ENCODE assay signal across 8 mouse cellular contexts in the genomic region with DNA sequence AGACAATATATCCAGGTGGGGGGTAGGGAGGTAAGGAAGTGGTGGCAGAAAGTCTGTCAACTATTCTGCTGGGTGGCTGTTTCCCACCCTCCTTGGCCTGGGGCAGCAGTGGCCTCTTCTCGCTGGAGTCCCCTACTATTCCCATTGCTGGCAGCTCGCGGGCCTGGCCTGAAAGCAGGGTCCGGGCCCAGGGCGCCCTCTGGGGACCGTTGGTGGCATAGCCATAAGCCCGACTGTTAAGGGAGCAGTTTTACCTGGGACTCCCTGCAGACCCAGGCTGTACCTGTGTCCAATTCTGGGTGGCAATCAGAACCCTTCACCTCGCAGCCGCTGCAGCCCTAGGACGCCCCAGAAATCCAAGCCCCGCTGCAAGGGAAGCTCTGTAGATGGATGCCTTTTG. TPM values are rescaled to one million over a fixed set of nuclear protein-coding genes. Genes with fewer than 3 reads are reported as not detected.
A peak's percentile ranks its signal among the peaks of the same experiment; 100 is the strongest.
DNase-seq lines count a peak whose midpoint lies in the region; ATAC-seq and TF ChIP-seq lines count a peak whose summit lies in the region.

No protein-coding gene starts in this region.

- H3K27ac ChIP-seq in layer of hippocampus, adult 2 months, result no peak overlapping the region
- no peak overlapping the region for H3K27ac ChIP-seq in forebrain, embryonic 14.5 days (ENCODE audit: low read depth, low read length)
- H3K27ac ChIP-seq in hindbrain, embryonic 12.5 days, result no peak overlapping the region
- no peak overlapping the region for H3K27ac ChIP-seq in limb, embryonic 14.5 days (replicated peaks; ENCODE audit: low read depth, low read length)
- no peak overlapping the region for H3K27ac ChIP-seq in midbrain, postnatal 0 days (ENCODE audit: low read depth, low read length)

- no peak overlapping the region for H3K4me3 ChIP-seq in layer of hippocampus, adult 2 months
- 0 out of 2 replicates have a peak overlapping the region, but pooled peaks have one; percentile 14 for H3K4me3 ChIP-seq in forebrain, embryonic 14.5 days (ENCODE audit: low read depth, low read length)
- 0 out of 2 replicates have a peak overlapping the region, but pooled peaks have one; percentile 10 for H3K4me3 ChIP-seq in hindbrain, embryonic 12.5 days
- H3K4me3 ChIP-seq in limb, embryonic 14.5 days (replicated peaks; ENCODE audit: low read length), result peak overlapping the region; percentile 34; the same call in 1 of the 2 replicates
- H3K4me3 ChIP-seq in midbrain, postnatal 0 days (ENCODE audit: low read depth, low read length), result 0 out of 2 replicates have a peak overlapping the region, but pooled peaks have one; percentile 11

- no peak overlapping the region for H3K9ac ChIP-seq in forebrain, embryonic 14.5 days (ENCODE audit: low read length)
- no peak overlapping the region for H3K9ac ChIP-seq in hindbrain, embryonic 12.5 days
- H3K9ac ChIP-seq in limb, embryonic 14.5 days (ENCODE audit: low read depth, low read length, severe bottlenecking), result no peak overlapping the region
- no peak overlapping the region for H3K9ac ChIP-seq in midbrain, postnatal 0 days (replicated peaks; ENCODE audit: low read length, poor library complexity, severe bottlenecking)

- TF ChIP-seq CTCF in layer of hippocampus, adult 2 months (conservative IDR thresholded peaks at IDR 0.05), result peak; percentile 87
- peak; percentile 72 for TF ChIP-seq CTCF in midbrain, postnatal 0 days (IDR thresholded peaks at IDR 0.05)

- H3K27me3 ChIP-seq in forebrain, embryonic 14.5 days (replicated peaks; ENCODE audit: control insufficient read depth, insufficient read depth, low read length), result peaks cover 58% of the 10 kb centered on the region
- peaks cover 67% of the 10 kb centered on the region for H3K27me3 ChIP-seq in hindbrain, embryonic 12.5 days
- H3K27me3 ChIP-seq in limb, embryonic 14.5 days (ENCODE audit: control insufficient read depth, insufficient read depth, low read length), result peaks cover 68% of the 10 kb centered on the region
- H3K27me3 ChIP-seq in midbrain, postnatal 0 days (ENCODE audit: insufficient read depth, low read length), result peaks cover 61% of the 10 kb centered on the region

- peak; percentile 22 to 60 for DNase-seq in layer of hippocampus, adult 2 months (ENCODE audit: low spot score in 2 of 2)
- no peak for DNase-seq in layer of hippocampus, adult 9-11 months
- DNase-seq in adrenal gland, postnatal 25 days, result peak; percentile 57
- DNase-seq in forebrain, embryonic 14.5 days (ENCODE audit: low spot score), result peak; percentile 66
- DNase-seq in limb, embryonic 14.5 days (ENCODE audit: low spot score), result no peak
- DNase-seq in midbrain, postnatal 0 days (ENCODE audit: low spot score), result peak; percentile 64
- DNase-seq in c-Kit-positive CD71-positive TER-119-positive erythroid progenitor cells, embryonic 14.5 days (ENCODE audit: low spot score), result no peak

- WGBS in forebrain, embryonic 14.5 days, result 2% methylated on average over 11 of the region's 11 CpGs
- WGBS in hindbrain, embryonic 12.5 days, result 0% methylated on average over 11 of the region's 11 CpGs
- 3% methylated on average over 11 of the region's 11 CpGs for WGBS in limb, embryonic 14.5 days
- WGBS in midbrain, postnatal 0 days, result 3% methylated on average over 11 of the region's 11 CpGs

- H3K9me3 ChIP-seq in forebrain, embryonic 14.5 days (replicated peaks; ENCODE audit: control insufficient read depth, low read length), result no peaks in the 10 kb centered on the region
- no peaks in the 10 kb centered on the region for H3K9me3 ChIP-seq in hindbrain, embryonic 12.5 days (replicated peaks)
- no peaks in the 10 kb centered on the region for H3K9me3 ChIP-seq in limb, embryonic 14.5 days (ENCODE audit: control insufficient read depth, low read length)
- H3K9me3 ChIP-seq in midbrain, postnatal 0 days (ENCODE audit: low read length), result no peaks in the 10 kb centered on the region

- H3K36me3 ChIP-seq in forebrain, embryonic 14.5 days (ENCODE audit: control insufficient read depth, insufficient read depth, low read length), result no peaks in the 10 kb centered on the region
- H3K36me3 ChIP-seq in hindbrain, embryonic 12.5 days, result no peaks in the 10 kb centered on the region
- no peaks in the 10 kb centered on the region for H3K36me3 ChIP-seq in limb, embryonic 14.5 days (ENCODE audit: control insufficient read depth, insufficient read depth, low read length)
- H3K36me3 ChIP-seq in midbrain, postnatal 0 days (ENCODE audit: insufficient read depth, low read length), result no peaks in the 10 kb centered on the region

- peak; percentile 81 for ATAC-seq in forebrain, embryonic 14.5 days
- ATAC-seq in hindbrain, embryonic 12.5 days (ENCODE audit: low FRiP score), result peak; percentile 76
- peak; percentile 29; the same call in 1 of the 2 replicates for ATAC-seq in limb, embryonic 14.5 days (ENCODE audit: low FRiP score, low read depth)
- ATAC-seq in midbrain, postnatal 0 days (ENCODE audit: low FRiP score), result peak; percentile 47; the same call in 1 of the 2 replicates

- peak overlapping the region; percentile 36; the same call in 1 of the 2 replicates for H3K4me2 ChIP-seq in forebrain, embryonic 14.5 days (ENCODE audit: low read length)
- H3K4me2 ChIP-seq in hindbrain, embryonic 12.5 days (replicated peaks), result peak overlapping the region; percentile 44
- H3K4me2 ChIP-seq in limb, embryonic 14.5 days (replicated peaks; ENCODE audit: low read depth, low read length, severe bottlenecking), result peak overlapping the region; percentile 69
- 0 out of 2 replicates have a peak overlapping the region, but pooled peaks have one; percentile 4 for H3K4me2 ChIP-seq in midbrain, postnatal 0 days (ENCODE audit: low read depth, low read length, poor library complexity, severe bottlenecking)

- TF ChIP-seq POLR2A in limb, embryonic 14.5 days (IDR thresholded peaks at IDR 0.05; ENCODE audit: borderline replicate concordance, extremely low read depth, insufficient read depth, insufficient read length), result no peak

- H3K4me1 ChIP-seq in forebrain, embryonic 14.5 days (ENCODE audit: control insufficient read depth, insufficient read depth, low read length), result no peaks in the 10 kb centered on the region; the same call in 1 of the 2 replicates
- peaks cover 12% of the 10 kb centered on the region for H3K4me1 ChIP-seq in hindbrain, embryonic 12.5 days
- H3K4me1 ChIP-seq in limb, embryonic 14.5 days (ENCODE audit: control insufficient read depth, insufficient read depth, low read length), result peaks cover 22% of the 10 kb centered on the region
- H3K4me1 ChIP-seq in midbrain, postnatal 0 days (ENCODE audit: insufficient read depth, low read length), result no peaks in the 10 kb centered on the region

RNA-seq across cellular contexts. Expression of gene Tbx18, which starts 9.6 kb away (rescaled TPM):
- 1 to 10 TPM; 1.3 to 1.8 TPM for total RNA-seq in layer of hippocampus, adult 2 months (2021)
- 1.2 and 1.8 TPM in 2 replicates for total RNA-seq in adrenal gland, postnatal 25 days (2021)
- polyA plus RNA-seq in forebrain, embryonic 14.5 days (2014; fragmentation: Nextera tagmentation; extraction: Ambion mirVana), result 2.6 and 2.7 TPM in 2 replicates
- polyA plus RNA-seq in hindbrain, embryonic 12.5 days (2016; fragmentation: Nextera tagmentation; extraction: Ambion mirVana), result 4.1 and 6.2 TPM in 2 replicates
- 30.8 and 37.8 TPM in 2 replicates for polyA plus RNA-seq in limb, embryonic 14.5 days (2012; rRNA removed)
- 15.6 and 19.7 TPM in 2 replicates for polyA plus RNA-seq in limb, embryonic 14.5 days (2014; fragmentation: Nextera tagmentation; extraction: Ambion mirVana)
- total RNA-seq in midbrain, postnatal 0 days (2014; rRNA removed), result 5.4 and 9.3 TPM in 2 replicates
- 1.8 and 1.9 TPM in 2 replicates for polyA plus RNA-seq in midbrain, postnatal 0 days (2015; fragmentation: Nextera tagmentation; extraction: Ambion mirVana)

Comparison
In these comparisons a context has a peak if more than half of its experiments do, and no peak if none do; other contexts are left out.
1. DNase-seq: peak in layer of hippocampus, adult 2 months (2 of 2), adrenal gland, postnatal 25 days (single experiment), forebrain, embryonic 14.5 days (single experiment) and midbrain, postnatal 0 days (single experiment); none in layer of hippocampus, adult 9-11 months (single experiment), limb, embryonic 14.5 days (single experiment) and c-Kit-positive CD71-positive TER-119-positive erythroid progenitor cells, embryonic 14.5 days (single experiment).
2. ATAC-seq: peak in every context shown above with its lines; median percentile 81 in forebrain, embryonic 14.5 days; 76 in hindbrain, embryonic 12.5 days; 47 in midbrain, postnatal 0 days; 29 in limb, embryonic 14.5 days.
3. H3K4me2 ChIP-seq: peak in every context shown above with its lines; median percentile 69 in limb, embryonic 14.5 days; 44 in hindbrain, embryonic 12.5 days; 36 in forebrain, embryonic 14.5 days; 4 in midbrain, postnatal 0 days.